19 mouse cellular contexts compared by ENCODE assay signal in the genomic region with DNA sequence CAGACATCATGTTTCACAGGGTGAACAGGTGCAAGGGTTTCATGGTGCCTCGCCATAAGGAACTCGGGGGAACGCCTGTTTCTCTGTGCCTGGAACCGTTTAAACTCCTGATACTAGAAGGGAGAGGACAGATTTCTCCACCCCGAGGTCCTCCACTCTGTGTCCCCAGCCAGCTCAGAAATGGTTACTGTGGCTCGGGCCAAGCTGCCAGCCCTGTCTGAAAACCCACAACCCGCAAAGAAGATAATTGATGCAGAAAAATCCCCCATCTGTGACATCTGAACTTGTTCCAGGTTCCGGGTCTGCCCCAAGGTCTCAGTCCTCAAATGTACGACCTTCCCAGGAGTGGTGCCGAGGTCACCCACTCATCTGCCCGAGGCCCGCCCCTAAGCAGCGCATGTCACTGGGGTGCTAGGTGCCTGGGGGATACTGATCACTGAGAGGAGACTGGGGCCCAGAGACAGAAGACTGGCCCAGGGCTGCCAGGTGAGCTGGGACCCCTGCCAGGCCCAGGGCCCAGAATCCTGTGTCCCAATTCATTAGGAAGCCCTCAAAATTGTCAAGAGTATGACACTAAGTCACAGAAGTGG.
DNase-seq lines count a peak whose midpoint lies in the region; ATAC-seq and TF ChIP-seq lines count a peak whose summit lies in the region.
"Had no signal": no experiment of that assay in that cellular context is flagged by ENCODE, and none has a peak within 500 bp of the region (broad histone marks: within the 10 kb centered on the region; RNA-seq: fewer than 3 reads in every experiment).

No protein-coding gene starts in this region.

- no peak overlapping the region for H3K27ac ChIP-seq in midbrain, postnatal 0 days (ENCODE audit: low read depth, low read length)
- no peak overlapping the region for H3K27ac ChIP-seq in midbrain, embryonic 16.5 days (ENCODE audit: low read length)
- H3K27ac ChIP-seq: gastrocnemius, adult 2 months; heart, embryonic 13.5 days; kidney, postnatal 0 days; layer of hippocampus, adult 2 months; midbrain, embryonic 15.5 days had no signal

- no peaks in the 10 kb centered on the region for H3K27me3 ChIP-seq in midbrain, postnatal 0 days (ENCODE audit: insufficient read depth, low read length)
- no peaks in the 10 kb centered on the region for H3K27me3 ChIP-seq in midbrain, embryonic 16.5 days (ENCODE audit: control insufficient read depth, insufficient read depth, low read depth, low read length)
- H3K27me3 ChIP-seq: heart, embryonic 13.5 days; midbrain, embryonic 15.5 days had no signal

- no peak overlapping the region for H3K4me2 ChIP-seq in midbrain, postnatal 0 days (ENCODE audit: low read depth, low read length, poor library complexity, severe bottlenecking)
- H3K4me2 ChIP-seq in midbrain, embryonic 16.5 days (ENCODE audit: low read length): no peak overlapping the region
- H3K4me2 ChIP-seq: heart, embryonic 13.5 days; midbrain, embryonic 15.5 days had no signal

- no peak overlapping the region for H3K9ac ChIP-seq in midbrain, postnatal 0 days (replicated peaks; ENCODE audit: low read length, poor library complexity, severe bottlenecking)
- H3K9ac ChIP-seq in midbrain, embryonic 16.5 days (ENCODE audit: low read depth, low read length): no peak overlapping the region
- H3K9ac ChIP-seq: heart, embryonic 13.5 days; midbrain, embryonic 15.5 days had no signal

- no peaks in the 10 kb centered on the region for H3K36me3 ChIP-seq in midbrain, postnatal 0 days (ENCODE audit: insufficient read depth, low read length)
- H3K36me3 ChIP-seq in midbrain, embryonic 16.5 days (ENCODE audit: control insufficient read depth, insufficient read depth, low read length): no peaks in the 10 kb centered on the region
- H3K36me3 ChIP-seq: heart, embryonic 13.5 days; midbrain, embryonic 15.5 days had no signal

- ATAC-seq in midbrain, postnatal 0 days (ENCODE audit: low FRiP score): no peak
- no peak for ATAC-seq in midbrain, embryonic 16.5 days
- ATAC-seq: activated CD4-positive, CD25-positive, alpha-beta regulatory T cell, adult 4 months; midbrain, embryonic 15.5 days had no signal

- H3K4me3 ChIP-seq in midbrain, postnatal 0 days (ENCODE audit: low read depth, low read length): no peak overlapping the region
- no peak overlapping the region for H3K4me3 ChIP-seq in midbrain, embryonic 16.5 days (ENCODE audit: low read depth, low read length)
- H3K4me3 ChIP-seq: gastrocnemius, adult 2 months; heart, embryonic 13.5 days; layer of hippocampus, adult 2 months; megakaryocyte, embryonic 14.5 days; midbrain, embryonic 15.5 days had no signal

- no peaks in the 10 kb centered on the region for H3K4me1 ChIP-seq in midbrain, postnatal 0 days (ENCODE audit: insufficient read depth, low read length)
- no peaks in the 10 kb centered on the region for H3K4me1 ChIP-seq in midbrain, embryonic 16.5 days (ENCODE audit: control insufficient read depth, insufficient read depth, low read length)
- H3K4me1 ChIP-seq: midbrain, embryonic 15.5 days had no signal

- H3K9me3 ChIP-seq in midbrain, postnatal 0 days (ENCODE audit: low read length): no peaks in the 10 kb centered on the region
- H3K9me3 ChIP-seq in midbrain, embryonic 16.5 days (replicated peaks; ENCODE audit: control insufficient read depth, low read length, poor library complexity, severe bottlenecking): no peaks in the 10 kb centered on the region; the same call in 1 of the 2 replicates
- H3K9me3 ChIP-seq: megakaryocyte, embryonic 14.5 days; midbrain, embryonic 15.5 days had no signal

- 89% methylated on average over 13 of the region's 13 CpGs for WGBS in midbrain, postnatal 0 days
- 88% methylated on average over 13 of the region's 13 CpGs for WGBS in midbrain, embryonic 16.5 days

- peak; percentile 72 for DNase-seq in midbrain, postnatal 0 days (ENCODE audit: low spot score)
- DNase-seq in adrenal gland, postnatal 25 days: peak; percentile 48
- peak; percentile 46 for DNase-seq in cerebellum, adult 9-10 months
- DNase-seq in gastrocnemius, postnatal 25 days: no peak
- DNase-seq in kidney, postnatal 10 days: no peak
- no peak for DNase-seq in urinary bladder, postnatal 25 days (ENCODE audit: low spot score)
- DNase-seq: gastrocnemius, adult 2 months; heart, postnatal 36 days; liver; lung, postnatal 10 days; right cerebral cortex, postnatal 25 days; thymus, adult 18-20 months had no signal

- no peak for TF ChIP-seq CTCF in midbrain, postnatal 0 days (IDR thresholded peaks at IDR 0.05)

Comparison
In these comparisons a context has a peak if more than half of its experiments do, and no peak if none do; other contexts are left out.
1. DNase-seq: peak in midbrain, postnatal 0 days (single experiment), adrenal gland, postnatal 25 days (single experiment) and cerebellum, adult 9-10 months (single experiment); none in gastrocnemius, postnatal 25 days (single experiment), kidney, postnatal 10 days (single experiment) and urinary bladder, postnatal 25 days (single experiment).